Mouse (Mus musculus): ENCODE measurements around the gene Vdr.
"Not testable (repeated sequence)": the region's sequence is repeated elsewhere in the genome, so short reads cannot be mapped to it uniquely, and the experiment has no call there.

Vdr gene

GRCm38 (mm10) chr15:97880441-97880840 lies 30.0 kb downstream of the Vdr start:
- DNase-seq (ENCODE audit: low read depth, low spot score) = no peak

DNA sequence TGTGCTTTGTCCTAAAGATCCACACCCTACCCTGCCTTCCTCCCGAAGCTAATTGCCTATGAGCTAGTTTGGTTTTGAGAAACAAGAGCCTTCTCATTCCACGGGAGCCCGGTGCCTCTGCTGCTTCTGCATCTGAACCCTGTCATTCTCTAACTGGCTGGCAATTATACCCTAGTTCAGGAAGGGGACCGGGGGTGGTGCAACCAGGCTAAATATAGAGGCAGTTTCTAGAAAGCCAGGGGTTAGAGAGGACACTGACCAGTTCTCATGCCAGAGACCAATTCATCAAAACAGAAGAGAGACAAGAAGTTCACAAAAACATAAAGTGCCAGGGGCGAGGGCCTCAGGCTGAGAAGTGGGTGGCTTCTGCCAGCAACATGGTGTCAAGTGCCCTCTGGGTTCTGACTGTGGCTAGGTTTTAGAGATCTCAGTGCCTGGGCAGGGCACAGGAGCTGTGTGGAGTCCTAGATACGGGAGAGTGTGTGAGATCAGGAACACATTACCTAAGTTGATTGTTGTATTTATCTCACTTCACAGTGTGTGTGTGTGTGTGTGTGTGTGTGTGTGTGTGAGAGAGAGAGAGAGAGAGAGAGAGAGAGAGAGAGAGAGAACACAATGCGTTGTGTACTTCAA lies 31.6 kb downstream of the Vdr start:
- no peak for DNase-seq (ENCODE audit: low read depth, low spot score)

GRCm38 (mm10) chr15:97875784-97876183 lies 34.6 kb downstream of the Vdr start:
- DNase-seq (ENCODE audit: low read depth, low spot score) = no peak

DNA sequence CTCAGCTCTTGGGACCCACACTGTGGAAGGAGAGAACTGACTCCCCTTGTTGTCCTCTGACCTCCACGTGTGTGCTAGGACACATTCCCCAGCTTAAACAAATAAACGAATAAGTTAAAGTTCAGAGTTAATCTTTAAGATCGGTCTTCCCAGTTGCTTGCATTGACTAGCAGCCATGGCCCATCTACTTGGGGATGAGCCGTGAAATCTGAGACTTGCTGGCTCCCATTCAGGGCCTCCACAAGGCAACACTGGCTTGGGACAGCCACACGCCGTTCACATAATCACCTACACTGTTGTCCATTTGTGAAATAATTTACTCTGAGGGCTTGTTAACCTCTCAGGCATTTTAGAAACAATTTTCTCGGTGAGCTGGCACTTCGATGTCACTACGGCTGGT lies 36.7 kb downstream of the Vdr start:
- no peak for DNase-seq (ENCODE audit: low read depth, low spot score)

DNA sequence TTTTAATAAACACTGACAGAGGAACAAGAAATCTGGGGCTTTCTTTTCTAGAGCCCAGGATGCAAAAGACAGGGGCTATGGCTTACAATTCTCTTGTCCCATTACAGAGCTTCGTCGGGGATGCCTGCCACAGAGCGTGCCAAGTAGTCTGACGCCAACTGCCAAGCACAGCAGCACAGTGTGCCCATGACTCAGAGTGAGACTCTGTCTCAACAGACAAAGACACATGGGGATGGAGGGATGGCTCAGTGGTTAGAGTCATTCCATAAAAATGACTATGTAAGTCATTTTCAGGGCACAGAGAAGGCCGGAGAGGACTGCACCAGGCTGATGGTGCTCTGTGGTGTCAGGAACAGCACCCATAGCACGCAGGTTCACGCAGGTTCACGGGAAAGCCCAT lies 38.3 kb downstream of the Vdr start:
- no peak for DNase-seq (ENCODE audit: low read depth, low spot score)

DNA sequence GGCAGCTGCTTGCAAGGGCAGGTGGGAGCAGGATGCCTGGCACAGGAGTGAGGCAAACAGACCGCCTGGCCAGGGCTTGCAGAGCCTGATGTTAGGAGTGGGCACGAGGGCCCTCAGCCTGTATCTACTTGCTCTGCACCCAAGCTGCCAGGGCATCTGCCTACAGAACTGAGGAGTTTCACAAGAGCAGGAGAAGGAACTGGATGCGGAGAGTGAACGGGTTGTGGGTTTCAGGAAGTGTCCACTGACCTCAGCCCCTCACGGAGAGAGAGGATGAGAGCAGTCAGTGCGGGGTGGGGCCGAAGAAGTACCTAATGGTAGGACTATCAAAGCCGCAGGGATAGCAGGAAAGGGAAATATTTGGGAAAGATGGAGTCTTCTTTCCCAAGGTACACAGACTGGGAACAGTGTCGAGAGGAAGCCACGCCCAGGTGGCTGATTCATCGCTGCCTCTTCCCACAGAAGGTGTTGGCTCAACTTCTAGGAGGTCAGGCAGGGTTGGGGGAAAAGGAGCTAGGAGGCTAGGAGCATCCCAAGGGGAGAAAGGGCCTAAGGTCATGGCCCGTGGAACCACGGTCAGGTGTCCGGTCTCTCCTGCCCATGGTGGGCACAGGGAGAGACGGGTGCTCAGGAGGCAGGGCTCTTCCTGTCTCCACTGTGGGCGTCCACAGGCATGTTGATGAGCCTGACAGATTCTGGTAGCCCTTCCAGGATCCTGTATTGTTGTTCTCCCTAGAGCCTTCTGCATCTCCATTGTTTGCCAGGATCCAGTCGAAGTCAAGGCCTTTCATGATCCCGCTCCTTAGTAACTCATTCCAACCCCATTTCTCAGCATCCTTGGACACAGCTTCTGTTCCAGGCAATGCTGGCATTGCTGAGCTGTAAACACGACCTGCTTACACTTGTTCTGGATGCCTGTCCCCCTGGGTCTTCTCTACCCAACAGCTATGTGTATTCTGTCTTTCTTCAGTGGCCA lies 39.1 kb downstream of the Vdr start:
- no peak for DNase-seq (ENCODE audit: low read depth, low spot score)

DNA sequence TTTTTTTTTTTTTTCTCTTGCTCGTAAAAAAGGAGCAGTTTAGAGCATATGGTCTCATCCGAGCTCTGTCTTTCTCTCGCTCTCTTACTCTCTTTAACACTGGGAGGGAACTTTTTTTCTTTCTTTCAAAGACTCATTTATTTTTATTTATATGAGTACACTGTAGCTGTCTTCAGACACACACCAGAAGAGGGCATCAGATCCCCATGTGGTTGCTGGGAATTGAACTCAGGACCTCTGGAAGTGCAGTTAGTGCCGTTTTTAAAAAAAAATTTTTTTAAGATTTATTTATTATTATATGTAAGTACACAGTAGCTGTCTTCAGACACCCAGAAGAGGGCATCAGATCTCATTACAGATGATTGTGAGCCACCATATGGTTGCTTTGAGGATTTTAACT lies 40.3 kb downstream of the Vdr start:
- not testable (repeated sequence) for DNase-seq (ENCODE audit: low read depth, low spot score)

GRCm38 (mm10) chr15:97868985-97869384 lies 41.4 kb downstream of the Vdr start:
- no peak for DNase-seq (ENCODE audit: low read depth, low spot score)

GRCm38 (mm10) chr15:97865988-97866387 lies 44.4 kb downstream of the Vdr start:
- DNase-seq (ENCODE audit: low read depth, low spot score) = no peak

DNA sequence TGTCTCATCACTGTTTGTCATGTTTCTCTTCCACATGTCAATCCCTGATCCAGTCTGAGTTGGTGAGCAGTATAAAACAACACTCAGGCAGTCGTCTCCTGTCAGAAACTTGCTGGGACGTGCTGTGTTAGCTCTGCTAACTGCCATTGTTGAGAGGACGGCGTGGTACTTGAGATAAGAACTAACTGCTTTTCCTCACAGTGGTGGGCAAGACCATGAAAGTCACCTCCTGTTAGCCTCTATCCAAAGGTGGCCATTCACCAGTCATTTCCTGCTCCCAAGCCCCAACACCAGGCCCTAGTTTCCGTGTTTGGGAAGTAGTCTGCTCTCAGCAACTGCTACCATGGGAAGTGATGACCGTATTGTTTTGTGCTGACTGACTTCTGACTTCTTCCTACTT lies 45.3 kb downstream of the Vdr start:
- DNase-seq (ENCODE audit: low read depth, low spot score) = no peak

GRCm38 (mm10) chr15:97864361-97865045 lies 45.9 kb downstream of the Vdr start:
- no peak for DNase-seq (ENCODE audit: low read depth, low spot score)

DNA sequence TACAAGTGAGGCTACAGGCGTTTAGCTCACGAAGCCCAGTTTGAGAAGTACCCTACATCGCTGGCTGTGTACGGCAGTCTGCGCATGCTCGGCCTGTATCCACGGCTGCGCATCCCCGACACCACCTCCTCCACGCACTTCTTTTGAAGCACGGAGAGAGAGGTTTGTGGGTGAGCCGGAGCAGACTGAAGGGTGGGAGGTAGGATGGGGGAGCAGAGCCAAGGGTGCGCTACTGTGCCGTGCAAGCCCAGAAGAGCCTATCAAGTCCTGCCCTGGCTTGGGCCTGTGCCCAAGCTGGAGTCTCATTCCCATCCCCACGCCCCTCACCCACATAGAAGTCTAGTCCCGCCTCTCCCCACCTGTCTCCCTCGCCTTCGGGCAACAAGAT lies 46.9 kb downstream of the Vdr start:
- peak; percentile 86 for DNase-seq (ENCODE audit: low read depth, low spot score)

DNA sequence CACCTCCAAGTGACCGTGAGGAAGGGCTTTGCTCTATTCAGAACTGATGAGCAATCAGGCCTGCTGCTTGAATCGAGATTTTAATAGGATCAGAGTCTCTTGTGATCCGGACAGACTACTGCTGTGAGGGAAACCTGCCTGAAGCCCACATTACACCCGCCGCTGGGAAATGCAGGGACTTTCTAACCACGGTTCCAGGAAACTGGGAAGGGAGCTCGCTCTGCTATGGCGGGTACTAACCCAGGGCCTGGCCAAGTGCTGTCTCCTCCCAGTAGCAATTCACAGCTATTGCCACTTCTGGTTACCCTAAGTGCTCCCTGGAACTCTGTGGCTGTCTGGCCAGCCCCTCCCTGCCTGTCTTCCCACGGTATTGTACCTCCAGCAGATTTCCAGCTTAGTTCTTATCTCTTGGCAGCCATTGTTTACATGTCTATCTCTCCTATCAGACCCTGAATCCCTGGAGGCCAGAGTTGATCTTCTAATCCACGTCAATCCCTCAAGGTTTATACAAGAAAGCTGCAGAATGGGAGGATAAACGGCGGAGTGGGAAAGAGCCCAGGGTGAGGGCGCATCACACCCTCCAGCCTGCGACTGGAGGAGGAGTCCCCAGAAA lies 47.4 kb downstream of the Vdr start:
- no peak for DNase-seq (ENCODE audit: low read depth, low spot score)

DNA sequence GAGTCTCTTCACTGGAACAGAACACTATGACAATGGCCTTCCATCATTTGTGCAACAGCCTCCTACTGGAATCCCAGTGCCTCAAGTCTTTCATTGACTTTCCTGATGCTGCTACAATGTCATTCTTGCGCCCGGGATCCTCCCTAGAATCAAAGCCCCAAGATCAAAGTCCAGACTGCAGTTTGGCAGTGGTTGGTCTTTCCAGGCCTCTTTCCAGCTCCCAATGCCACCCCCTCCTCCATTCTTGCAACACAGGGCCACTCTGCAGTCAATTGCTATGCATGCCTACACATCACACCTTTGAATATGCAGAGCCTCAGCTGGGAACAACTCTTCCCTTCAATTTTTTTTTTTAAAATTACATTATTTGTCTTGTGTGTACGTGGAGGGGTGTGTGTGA lies 50.1 kb downstream of the Vdr start:
- no peak for DNase-seq (ENCODE audit: low read depth, low spot score)

DNA sequence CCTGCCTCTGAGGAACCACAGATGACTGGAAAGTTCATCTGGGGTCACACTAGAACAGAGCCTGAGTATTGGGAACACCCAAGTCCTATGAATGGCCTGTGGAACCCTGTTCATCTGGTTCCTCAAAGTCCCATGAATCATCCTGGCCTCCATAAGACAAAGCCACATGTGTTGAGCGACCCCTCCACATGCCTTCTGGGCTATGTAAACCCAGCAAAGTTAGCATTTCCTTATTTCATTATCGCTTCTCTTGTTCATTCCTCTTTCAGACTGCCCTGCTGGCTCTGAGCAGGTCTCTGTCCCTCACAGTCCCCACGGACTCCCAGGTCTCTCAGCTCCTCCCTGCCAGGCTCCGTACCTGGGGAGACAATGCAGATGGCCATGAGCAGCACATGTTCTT lies 52.0 kb downstream of the Vdr start:
- no peak for DNase-seq (ENCODE audit: low read depth, low spot score)

GRCm38 (mm10) chr15:97854551-97854950 lies 55.9 kb downstream of the Vdr start:
- peak; percentile 72 for DNase-seq (ENCODE audit: low read depth, low spot score)

DNA sequence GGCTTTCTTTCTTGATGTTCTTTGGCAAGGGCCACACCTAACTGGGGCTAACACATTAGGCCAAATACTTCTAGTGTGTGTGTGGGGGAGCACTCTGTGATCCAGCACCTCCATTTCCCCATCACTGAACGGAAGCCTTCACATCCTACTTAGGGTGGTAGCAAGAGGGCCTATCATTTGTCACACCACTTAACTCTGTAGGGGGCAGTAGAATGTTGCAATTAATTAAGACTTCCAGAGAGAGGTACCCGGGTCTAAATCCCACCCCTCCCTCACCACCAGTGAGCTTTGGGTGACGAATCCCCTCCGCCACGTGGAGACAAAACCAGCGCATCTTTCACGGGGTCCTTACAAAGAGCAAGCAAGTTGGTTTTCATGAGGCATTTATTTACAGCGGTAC lies 56.4 kb downstream of the Vdr start:
- no peak for DNase-seq (ENCODE audit: low read depth, low spot score)

DNA sequence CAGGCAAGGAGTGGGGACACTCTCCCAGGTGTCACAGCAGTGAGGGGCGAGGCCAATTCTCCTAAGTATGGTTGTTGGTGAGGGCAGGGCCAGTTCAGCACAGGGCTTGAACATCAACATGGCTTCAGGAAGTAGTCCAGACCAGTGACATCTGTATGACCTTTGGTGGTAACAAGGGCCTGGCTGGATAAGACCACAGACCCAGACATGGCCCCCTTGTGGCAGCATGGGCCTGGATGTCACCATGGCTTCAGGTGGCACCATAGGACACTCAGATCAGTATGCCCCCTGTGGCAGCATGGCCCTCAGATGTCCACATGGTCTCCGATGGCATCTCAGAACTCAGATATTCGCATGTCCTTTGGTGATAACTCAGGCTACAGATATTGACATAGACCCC lies 58.1 kb downstream of the Vdr start:
- DNase-seq (ENCODE audit: low read depth, low spot score) = no peak

- no peak for DNase-seq (ENCODE audit: low read depth, low spot score)
Observed at GRCm38 (mm10) chr15:97851011-97851410, 59.4 kb downstream of the Vdr start.

GRCm38 (mm10) chr15:97850441-97850840 lies 60.0 kb downstream of the Vdr start:
- no peak for DNase-seq (ENCODE audit: low read depth, low spot score)

- DNase-seq (ENCODE audit: low read depth, low spot score) = peak; percentile 83
Observed at GRCm38 (mm10) chr15:97849116-97849911, 61.1 kb downstream of the Vdr start.
